Mouse (Mus musculus): ENCODE results near the gene Sbp.
A peak's percentile ranks its signal among the peaks of the same experiment; 100 is the strongest.
"Not testable (repeated sequence)": the region's sequence is repeated elsewhere in the genome, so short reads cannot be mapped to it uniquely, and the experiment has no call there.

The Sbp gene

GRCm38 (mm10) chr17:23941372-23941771 lies at the start of gene Sbp:
Sbp (plus strand) TSS chr17:23941672.
- DNase-seq, result no peak

DNA sequence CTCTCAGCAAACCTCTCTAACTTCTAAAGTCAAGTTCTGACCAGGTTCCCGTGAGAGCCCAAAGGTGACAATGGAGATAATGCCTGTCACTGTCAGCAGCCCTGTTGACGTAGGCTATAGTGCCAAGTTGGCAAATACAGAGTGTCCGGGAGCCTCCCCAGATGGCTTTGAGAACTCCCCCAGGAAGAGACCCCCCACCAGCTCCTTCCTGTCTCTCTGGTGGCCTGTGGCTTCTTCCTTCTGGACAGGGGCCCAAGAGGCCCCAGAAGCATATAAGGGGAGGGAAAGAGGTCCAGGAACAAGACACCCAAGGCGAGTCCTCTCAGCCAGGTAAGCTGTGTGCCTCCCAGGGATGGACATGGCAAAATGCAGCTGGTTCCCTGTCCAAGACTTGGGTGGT lies 24.3 kb upstream of the Sbp start, which contains the start of gene Dcpp3:
Gene Dcpp3, plus strand, starts transcription at position 301 of the 400 bp plus-strand sequence.
- not testable (repeated sequence) for DNase-seq

GRCm38 (mm10) chr17:23924531-23925007 lies 16.9 kb upstream of the Sbp start:
- peak; percentile 92 for DNase-seq

- DNase-seq, result peak; percentile 75
Observed at GRCm38 (mm10) chr17:23925090-23925493, 16.4 kb upstream of the Sbp start.

DNA sequence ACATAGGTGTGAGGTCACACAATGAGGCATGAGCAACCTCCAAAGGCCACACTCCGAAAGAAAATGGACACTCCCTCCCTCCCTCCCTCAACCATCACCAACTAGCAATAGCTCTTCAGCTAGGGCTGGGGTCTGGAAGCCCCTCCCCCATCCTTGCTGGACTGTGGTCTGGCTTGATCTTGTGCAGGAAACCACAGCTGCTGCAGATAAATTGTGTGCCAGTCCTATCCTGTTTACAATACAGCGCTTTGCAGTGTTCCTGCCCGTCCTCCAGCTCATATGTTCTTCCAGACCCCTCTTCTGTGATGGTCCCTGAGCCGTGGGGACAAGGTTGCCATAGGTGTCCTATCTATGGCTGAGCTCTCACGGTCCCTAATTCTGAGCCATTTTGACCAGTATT lies 10.3 kb upstream of the Sbp start:
- DNase-seq, result no peak

- DNase-seq, result not testable (repeated sequence)
Observed at GRCm38 (mm10) chr17:23947486-23947885, 6.0 kb downstream of the Sbp start.

DNA sequence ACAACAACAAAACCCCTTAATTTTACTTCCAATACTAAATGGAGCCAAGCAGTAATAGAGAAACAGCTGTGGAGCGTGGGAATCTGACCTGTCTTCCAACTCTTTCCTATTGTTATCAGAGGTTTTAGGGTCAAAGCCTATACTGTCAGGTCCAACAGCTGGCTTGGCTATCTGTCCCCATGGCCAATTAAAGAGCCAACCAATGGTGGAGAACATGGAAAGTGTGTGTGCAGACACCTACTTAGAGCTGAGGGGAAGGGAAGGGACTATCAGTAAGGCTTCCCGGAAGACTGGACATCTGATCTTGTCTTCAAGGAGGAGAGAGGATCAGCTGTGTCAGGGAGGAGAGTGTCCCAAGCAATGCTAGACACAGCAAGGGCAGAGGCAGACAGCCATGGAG lies 7.6 kb downstream of the Sbp start:
- DNase-seq, result no peak

DNA sequence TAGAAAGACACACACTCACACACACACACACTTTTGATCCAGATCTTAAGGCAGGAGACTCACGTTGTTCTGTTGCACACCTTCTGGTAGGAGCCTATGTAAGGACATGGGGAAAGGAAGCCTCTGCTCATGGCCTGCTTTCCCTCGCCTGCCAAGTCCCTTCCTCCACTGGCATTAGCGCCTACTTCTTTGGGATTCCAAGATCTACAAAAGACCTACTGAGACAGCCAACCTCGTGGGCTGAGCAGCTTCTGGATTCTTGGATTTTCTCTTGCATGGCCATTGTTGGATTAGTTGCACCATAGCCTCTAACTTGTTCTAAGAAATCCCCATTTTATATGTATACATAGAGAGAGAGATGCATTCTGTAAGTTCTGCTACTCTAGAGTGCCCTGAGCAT lies 9.4 kb downstream of the Sbp start:
- not testable (repeated sequence) for DNase-seq

- no peak for DNase-seq
Observed at GRCm38 (mm10) chr17:23955174-23955573, 13.7 kb downstream of the Sbp start, which contains the start of gene Sbpl. Sbpl (minus strand) TSS chr17:23955274.

DNA sequence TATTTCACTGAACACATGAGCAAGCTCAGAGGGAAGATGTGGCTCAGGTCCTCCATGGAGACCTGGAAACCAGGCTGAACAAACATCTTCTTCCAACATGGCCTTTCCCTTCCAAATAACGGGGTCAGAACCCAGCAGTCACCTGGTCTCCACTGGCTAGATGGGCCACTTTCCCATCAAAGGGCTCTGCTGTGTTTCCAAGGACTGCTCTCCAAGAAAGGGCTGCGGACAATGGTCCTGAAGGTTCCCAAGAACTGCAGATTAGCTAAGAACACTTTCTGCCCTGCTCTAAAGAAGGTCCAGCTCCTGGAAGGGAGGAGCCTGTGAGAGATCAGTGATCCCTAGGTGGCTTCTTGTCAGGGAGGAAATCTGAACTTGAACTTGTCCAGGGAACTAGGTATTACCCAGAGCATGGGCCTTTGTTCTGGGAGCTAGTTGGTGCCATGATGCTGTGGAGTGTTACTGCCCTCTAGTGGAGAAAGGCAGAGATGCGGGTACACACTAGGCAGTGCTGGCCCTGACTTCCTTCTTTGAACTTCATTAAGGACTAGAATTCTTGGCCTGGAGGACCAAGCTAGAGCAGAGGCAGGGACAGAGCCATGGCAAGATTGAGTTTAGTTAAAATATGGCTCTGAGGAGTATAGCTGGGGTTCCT lies 18.7 kb downstream of the Sbp start:
- DNase-seq, result peak; percentile 70

DNA sequence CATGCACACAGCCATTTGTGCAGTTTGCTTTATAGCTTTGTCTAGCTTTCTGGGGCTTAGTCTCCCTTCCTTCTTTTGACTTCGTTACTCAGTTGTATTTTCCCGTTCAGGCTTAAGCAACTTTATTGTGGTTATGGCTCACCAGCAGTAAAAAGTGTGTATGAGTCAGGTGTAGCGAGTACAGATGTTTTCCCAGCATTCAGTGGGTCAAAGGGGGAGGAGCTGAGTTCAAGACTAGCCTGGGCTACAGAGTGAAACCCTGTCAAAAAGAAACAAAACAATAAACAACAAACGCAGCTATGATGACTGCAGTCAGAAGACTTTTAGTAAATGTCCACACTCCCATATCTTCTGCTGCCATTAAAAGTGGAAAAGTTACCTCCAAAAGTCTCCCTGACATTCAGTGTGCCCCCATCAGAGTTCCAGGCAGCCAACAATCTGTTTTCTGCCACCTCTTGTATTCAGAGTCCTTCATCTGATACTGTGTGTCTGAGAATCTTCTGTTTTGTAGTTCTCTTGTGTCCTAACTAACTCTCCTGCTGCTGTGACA lies 20.2 kb downstream of the Sbp start:
- DNase-seq, result no peak

DNA sequence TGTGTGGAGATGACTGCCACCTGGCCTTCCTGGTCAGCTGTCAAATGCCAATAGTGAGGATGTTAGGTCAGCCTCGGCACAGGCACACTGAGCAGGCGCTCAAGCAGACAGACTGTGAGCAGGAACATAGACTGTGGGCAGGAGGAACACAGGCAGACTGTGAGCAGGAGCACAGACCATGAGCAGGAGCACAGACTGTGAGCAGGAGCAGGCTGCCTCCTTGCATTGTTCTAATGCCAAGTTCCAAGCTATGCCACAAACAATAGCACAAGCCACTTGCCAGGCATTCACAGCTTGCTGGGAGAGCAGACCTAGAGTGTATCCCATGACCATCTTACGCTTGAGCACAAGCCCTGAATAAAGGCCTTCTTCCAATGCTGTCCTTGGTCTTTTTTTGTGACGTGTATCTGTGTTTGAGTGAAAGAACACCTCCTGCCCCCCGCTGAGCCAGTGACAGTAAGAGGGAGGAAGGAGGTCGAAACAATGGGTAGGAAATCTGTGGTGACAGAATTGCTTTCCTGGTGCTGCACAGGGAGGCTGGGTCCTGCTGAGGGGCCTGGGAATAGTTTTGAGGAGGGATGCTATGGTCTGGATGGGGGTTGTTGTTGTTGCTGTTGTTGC lies 24.4 kb downstream of the Sbp start:
- DNase-seq, result peak; percentile 24

GRCm38 (mm10) chr17:23966658-23967401 lies 25.4 kb downstream of the Sbp start:
- no peak for DNase-seq

GRCm38 (mm10) chr17:23968780-23969179 lies 27.3 kb downstream of the Sbp start:
- DNase-seq, result no peak

GRCm38 (mm10) chr17:23969231-23969630 lies 27.8 kb downstream of the Sbp start:
- peak; percentile 43 for DNase-seq

- DNase-seq, result no peak
Observed at GRCm38 (mm10) chr17:23971315-23971714, 29.8 kb downstream of the Sbp start.

DNA sequence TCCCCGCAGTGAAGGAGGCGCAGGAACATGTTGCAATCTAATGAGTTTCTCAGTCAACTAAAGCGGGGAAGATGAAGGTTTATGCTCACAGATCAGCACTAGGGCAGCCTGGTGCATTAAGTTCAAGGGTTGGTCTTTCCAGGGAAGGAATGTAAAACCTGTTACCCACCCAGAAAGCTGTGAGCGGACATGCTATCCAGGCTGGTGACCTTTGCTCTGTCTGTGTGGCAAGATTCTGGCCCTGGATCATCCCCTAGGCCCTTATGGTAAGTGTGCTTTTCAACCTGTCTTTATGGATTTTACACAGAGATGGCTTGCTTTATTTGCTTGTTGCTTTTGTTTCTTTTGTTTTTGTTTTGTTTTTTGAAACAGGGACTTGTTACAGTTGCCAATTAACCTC lies 35.2 kb downstream of the Sbp start:
- DNase-seq, result no peak

DNA sequence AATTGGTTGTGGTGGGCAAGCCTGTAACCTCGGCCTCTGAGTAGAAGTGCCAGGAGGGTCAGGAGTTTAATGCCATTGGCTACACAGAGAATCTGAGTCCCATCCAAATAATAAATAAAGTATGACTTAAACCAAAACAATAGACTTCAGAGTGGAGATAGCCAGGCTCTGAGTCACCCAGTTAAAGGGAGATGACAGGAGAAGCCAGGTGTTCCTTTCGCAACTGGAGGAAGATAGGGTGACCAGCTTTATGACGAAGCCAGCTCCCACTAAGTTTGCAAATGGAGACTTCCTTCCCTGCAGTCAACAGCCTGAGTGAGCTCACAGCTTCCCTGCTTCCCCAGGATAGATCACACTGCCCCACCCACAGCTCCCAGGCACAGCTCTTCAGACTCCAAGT lies 38.0 kb downstream of the Sbp start:
- no peak for DNase-seq

- DNase-seq, result no peak
Observed at GRCm38 (mm10) chr17:23980297-23980909, 38.9 kb downstream of the Sbp start, which contains the start of gene Prss30. Prss30 (minus strand) TSS chr17:23980566.

DNA sequence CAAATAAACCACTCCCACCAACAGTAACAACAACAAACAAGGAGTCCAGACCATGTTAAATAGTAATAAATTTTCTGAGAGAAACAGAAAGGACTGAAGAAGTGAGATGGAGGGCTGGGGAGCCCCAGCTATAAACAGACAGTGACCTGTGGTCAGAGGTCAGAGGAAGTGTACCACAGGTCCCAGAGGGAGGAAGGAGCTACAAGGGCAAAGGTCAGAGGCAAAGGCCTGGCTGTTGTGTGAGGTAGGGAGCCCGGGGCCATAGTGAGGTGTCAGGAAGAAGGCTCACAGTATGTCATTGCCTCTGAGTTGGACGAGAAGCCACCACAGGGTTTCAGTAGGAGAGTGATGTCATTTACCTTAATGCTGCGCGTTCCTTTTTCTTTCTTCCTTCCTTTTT lies 41.4 kb downstream of the Sbp start:
- DNase-seq, result no peak

GRCm38 (mm10) chr17:23984989-23985388 lies 43.5 kb downstream of the Sbp start:
- DNase-seq, result no peak

DNA sequence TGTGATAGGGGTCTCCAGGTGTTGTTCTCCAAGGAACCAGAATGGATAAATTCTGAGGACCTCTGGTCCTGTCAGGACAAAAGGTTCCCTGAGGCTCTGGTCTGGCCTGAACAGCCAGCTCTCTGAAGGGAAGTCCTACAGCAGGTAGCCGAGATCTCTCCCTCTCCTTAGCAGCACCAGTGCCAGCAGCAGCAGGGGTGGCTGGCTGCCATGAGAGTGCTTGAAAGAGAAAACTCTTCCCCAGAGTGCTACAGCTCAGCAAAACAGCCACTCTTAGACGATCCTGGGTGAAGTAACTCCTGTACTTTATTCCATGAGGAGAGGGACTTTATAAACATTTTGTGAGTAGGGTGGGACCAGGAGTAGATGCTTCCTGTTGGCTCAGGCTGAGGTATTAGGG lies 48.3 kb downstream of the Sbp start:
- DNase-seq, result no peak
